Mouse (Mus musculus): ENCODE results near the gene Ralgps1.

Ralgps1 gene

GRCm38 (mm10) chr2:33370777-33371647 lies at the start of gene Ralgps1:
Gene Ralgps1, minus strand, starts transcription at chr2:33371486.
- DNase-seq (ENCODE audit: inconsistent age in 2 of 2, low spot score in 1 of 2), result peak; percentile 98

DNA sequence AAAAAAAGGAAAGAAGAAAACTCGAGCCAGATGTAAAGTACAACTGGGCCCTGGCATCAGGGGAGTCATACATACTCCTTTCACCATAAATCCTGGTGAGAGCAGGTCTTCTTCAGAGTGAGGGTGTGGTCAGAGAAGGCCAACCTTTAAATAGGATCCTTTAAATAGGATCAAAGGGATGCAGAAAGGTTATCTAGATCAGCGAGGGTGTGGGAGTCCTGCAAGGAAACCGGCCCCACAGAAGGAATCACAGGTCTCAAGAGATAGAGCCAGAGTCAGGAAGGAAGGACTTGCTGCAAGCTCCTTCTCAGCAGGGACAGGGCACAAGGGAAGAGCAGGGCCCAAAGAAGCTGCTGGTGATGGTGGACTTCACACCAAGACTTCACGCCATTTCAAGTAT lies 46.2 kb upstream of the Ralgps1 start:
- no peak for DNase-seq (ENCODE audit: inconsistent age in 2 of 2, low spot score in 1 of 2)

DNA sequence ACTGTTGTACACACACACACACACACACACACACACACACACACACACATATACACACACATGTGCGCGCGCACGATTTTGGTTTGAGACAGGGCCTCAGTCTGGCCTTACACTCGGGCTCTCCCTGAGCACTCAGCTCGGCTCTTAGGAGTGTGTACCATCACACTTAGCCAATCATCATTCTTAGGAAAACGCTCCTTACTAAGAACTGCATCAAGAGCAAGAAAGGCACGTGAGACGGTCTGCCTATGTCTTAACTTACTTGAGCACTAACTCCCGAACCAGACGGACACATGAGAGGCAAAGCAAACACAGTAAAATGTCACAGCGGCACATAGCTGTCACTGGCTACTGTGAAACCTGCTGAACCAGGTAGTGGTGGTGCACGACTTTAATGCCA lies 42.7 kb upstream of the Ralgps1 start:
- no peak for DNase-seq (ENCODE audit: inconsistent age in 2 of 2, low spot score in 1 of 2)

GRCm38 (mm10) chr2:33412111-33412510 lies 40.8 kb upstream of the Ralgps1 start:
- DNase-seq (ENCODE audit: inconsistent age in 2 of 2, low spot score in 1 of 2), result peak; percentile 56 to 74

DNA sequence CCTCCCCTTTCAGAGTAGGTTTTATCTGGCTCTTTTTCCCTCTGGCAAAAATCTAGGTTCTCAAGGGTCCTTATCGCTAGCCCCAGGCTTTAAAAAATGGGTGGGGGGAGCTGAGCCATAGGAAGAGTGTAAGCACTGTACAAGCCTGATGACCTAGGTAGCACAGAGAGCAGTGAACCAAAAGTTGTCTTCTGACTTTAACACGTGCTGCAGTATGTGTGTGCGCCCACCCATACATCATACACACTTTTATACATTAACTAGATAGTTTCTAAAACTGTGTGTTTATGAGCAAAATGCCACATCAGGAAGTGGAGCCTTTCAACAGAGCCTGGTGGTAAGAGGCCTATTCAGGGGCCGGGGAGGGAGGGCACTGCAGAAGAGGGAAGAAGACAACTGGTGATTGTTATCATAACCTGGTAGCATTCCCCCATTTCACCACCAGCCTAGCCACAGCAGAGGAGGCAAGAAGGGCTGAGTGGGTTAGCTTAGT lies 32.3 kb upstream of the Ralgps1 start:
- DNase-seq (ENCODE audit: inconsistent age in 2 of 2, low spot score in 1 of 2), result no peak

DNA sequence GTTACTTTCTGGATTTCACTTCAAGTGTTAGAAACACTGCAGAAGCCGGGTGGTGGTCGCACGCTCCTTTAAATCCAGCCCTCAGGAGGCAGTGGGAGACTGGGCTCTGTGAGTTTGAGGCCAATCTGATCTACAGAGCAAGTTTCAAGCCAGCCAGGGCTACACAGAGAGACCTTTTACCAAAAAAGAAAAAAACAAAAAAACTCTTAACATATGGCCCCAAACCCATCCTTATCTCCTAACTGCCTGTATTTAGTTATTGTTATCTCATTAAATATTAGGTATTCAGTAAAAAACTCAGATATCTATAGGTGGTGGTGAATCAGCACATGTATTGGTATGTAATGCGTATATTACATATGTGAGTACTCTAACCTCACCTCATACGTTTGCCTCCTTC lies 31.4 kb upstream of the Ralgps1 start:
- no peak for DNase-seq (ENCODE audit: inconsistent age in 2 of 2, low spot score in 1 of 2)

GRCm38 (mm10) chr2:33402236-33402635 lies 30.9 kb upstream of the Ralgps1 start:
- peak; percentile 55 to 73 for DNase-seq (ENCODE audit: inconsistent age in 2 of 2, low spot score in 1 of 2)

GRCm38 (mm10) chr2:33401217-33401616 lies 29.9 kb upstream of the Ralgps1 start:
- DNase-seq (ENCODE audit: inconsistent age in 2 of 2, low spot score in 1 of 2), result no peak

DNA sequence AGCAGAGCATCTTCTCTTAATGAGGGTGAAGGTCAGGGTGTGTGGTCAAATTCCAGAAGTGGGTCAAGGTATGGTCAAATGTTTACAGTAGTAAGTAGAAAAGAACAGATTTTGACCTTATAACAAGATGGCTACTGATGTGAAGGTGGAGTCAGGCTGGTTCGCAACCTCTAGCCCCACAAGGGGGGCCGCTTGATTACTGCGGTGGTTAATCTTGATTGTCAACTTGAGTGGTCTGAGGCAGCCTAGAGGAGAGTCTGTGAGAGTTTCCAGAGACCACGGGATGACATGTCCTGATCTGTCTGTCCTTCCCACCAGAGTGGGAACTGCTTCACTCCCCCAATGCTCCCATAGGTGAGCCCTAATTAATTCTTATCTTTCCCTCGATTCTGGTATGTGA lies 29.3 kb upstream of the Ralgps1 start:
- DNase-seq (ENCODE audit: inconsistent age in 2 of 2, low spot score in 1 of 2), result no peak

GRCm38 (mm10) chr2:33399091-33399490 lies 27.8 kb upstream of the Ralgps1 start:
- no peak for DNase-seq (ENCODE audit: inconsistent age in 2 of 2, low spot score in 1 of 2)

- no peak for DNase-seq (ENCODE audit: inconsistent age in 2 of 2, low spot score in 1 of 2)
Measured at GRCm38 (mm10) chr2:33397036-33397435, 25.8 kb upstream of the Ralgps1 start.

- DNase-seq (ENCODE audit: inconsistent age in 2 of 2, low spot score in 1 of 2), result no peak
Measured at GRCm38 (mm10) chr2:33395053-33395452, 23.8 kb upstream of the Ralgps1 start.

DNA sequence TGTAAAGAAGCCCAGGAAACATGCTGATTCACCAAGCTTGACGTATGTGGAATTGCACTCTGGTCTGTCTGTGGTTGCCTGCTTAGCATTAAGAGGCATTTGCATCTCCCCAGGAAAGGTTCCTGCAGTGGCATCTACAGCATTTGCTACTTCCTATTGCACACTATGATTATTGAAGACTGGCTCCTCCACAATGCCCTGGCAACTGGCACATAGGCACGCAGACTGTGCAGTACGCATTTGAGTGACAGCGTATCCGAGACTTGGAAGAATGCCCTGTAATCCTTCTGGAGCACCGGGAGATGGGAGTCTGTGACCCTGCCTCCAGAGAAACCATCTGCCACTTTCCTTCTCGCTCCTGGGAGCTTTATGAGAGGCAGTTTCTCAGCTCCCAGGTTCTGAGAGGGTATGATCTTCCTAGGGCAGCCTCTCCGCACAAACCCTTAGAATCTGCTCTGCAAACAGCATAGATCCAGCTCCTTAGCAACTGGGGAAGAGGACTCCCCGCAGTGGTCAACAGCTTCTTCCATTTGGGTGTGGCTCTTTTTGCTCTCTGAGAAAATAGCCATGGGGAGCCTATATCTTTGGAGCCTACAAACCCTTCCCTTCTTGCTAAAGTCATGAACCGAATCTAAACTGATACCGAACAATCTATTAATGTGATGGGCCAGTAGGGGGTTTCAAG lies 22.8 kb upstream of the Ralgps1 start:
- no peak for DNase-seq (ENCODE audit: inconsistent age in 2 of 2, low spot score in 1 of 2)

DNA sequence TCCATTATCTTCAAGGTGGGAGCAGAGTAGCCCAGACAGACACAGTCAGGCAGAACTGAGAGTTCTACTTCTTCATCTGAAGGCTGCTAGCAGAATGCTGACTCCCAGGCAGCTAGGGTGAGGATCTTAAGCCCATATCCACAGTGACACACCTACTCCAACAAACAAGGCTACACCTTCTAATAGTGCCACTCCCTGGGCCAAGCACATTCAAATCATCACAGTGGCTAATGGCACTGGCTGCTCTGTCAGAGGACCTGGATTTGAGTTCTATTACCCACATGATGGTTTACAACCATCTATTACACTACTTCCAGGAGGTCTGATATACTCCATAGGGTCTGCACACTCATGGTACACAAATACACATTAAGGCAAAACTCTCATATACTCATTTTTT lies 21.7 kb upstream of the Ralgps1 start:
- DNase-seq (ENCODE audit: inconsistent age in 2 of 2, low spot score in 1 of 2), result no peak

DNA sequence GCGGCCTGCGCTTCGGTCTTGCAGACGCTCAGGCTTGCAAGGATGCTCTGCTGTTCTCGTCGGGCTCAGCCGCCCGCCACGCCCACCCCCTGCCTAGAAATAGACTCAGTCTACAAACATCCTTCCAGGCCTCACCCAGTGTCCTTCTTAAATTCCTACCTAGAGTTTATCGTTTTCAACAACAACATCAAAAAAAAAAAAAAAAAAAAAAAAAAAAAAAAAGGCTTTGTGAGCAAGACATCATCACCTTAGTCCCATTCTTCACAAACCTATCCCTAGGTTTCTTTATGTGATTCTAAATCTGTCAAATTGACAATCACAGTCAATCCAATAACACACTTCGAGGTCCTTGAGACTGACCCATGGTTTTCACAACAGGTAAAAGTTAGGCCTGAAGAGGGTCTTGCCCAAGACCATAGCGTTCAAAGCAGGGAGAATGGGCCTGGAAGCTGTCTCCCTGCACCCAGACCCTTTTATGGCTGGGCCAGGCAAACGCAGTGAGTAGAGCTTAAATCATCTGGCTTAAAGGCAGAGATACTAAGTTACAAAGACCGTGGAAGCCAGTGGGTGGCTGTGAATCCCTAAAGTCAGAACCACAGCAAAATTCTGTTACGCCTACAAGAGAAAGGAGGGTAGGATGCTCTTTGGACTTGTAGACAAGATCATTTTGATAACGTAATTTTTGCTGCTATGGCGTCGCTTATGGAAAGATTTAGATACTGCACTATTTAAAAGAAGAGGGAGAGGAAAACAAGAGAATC lies 542 bp upstream of the Ralgps1 start:
- no peak for DNase-seq (ENCODE audit: inconsistent age in 2 of 2, low spot score in 1 of 2)

DNA sequence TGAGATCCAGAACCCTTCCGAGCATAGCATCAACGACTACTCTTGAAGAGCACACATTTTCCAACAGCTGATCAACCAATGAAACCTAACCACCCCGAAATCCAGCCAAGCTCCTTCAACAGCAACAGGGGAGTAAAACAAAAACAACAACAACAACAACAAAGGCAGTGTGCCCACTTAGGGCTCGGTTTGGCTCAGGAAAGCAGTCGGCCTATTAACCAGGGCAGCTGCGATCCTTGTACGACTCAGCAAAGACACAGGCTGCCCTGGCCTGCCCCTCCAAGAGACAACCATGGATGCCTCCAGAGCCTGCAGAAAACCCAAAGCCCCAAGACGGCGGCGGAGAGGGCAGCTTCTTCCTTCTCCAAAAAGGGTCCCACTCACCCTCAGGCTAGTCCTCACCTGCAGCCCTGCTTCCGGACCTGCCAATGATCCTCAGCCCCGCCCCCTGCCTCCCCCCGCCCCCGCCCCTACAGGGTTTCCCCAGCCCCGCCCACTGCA lies 960 bp downstream of the Ralgps1 start:
- DNase-seq (ENCODE audit: inconsistent age in 2 of 2, low spot score in 1 of 2), result no peak

GRCm38 (mm10) chr2:33369453-33369852 lies 1.8 kb downstream of the Ralgps1 start:
- DNase-seq (ENCODE audit: inconsistent age in 2 of 2, low spot score in 1 of 2), result no peak

- no peak for DNase-seq (ENCODE audit: inconsistent age in 2 of 2, low spot score in 1 of 2)
Measured at GRCm38 (mm10) chr2:33368486-33368885, 2.8 kb downstream of the Ralgps1 start.

- no peak for DNase-seq (ENCODE audit: inconsistent age in 2 of 2, low spot score in 1 of 2)
Measured at GRCm38 (mm10) chr2:33365703-33366471, 5.4 kb downstream of the Ralgps1 start.

GRCm38 (mm10) chr2:33364656-33365055 lies 6.6 kb downstream of the Ralgps1 start:
- DNase-seq (ENCODE audit: inconsistent age in 2 of 2, low spot score in 1 of 2), result no peak

DNA sequence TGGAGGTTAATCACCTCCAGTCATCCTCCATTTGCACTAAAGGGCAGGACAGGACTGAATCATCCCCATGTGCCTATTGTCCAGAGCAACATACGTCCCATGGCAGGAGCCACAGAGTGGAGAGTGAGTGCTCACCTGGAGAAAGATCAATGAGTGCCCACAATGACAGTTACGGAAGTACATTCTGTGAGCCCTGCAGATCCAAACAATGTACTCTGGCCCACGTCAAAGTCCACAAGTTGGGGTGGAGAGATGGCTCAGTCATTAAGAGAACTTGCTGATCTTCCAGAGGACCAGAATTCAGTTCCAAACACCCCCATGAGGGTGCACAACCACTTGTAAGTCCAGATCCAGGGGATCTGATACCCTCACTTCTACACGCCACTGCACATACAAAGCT lies 7.4 kb downstream of the Ralgps1 start:
- DNase-seq (ENCODE audit: inconsistent age in 2 of 2, low spot score in 1 of 2), result no peak

Data from adrenal gland, adult (tissue).